Comparison of ENCODE assay signal across 18 mouse cellular contexts in genomic region chr6:56027966-56028365, GRCm38 (mm10). TPM values are rescaled to one million over a fixed set of nuclear protein-coding genes. Genes with fewer than 3 reads are reported as not detected.
DNase-seq lines count a peak whose midpoint lies in the region; ATAC-seq and TF ChIP-seq lines count a peak whose summit lies in the region.
"Had no signal": no experiment of that assay in that cellular context is flagged by ENCODE, and none has a peak within 500 bp of the region (broad histone marks: within the 10 kb centered on the region; RNA-seq: fewer than 3 reads in every experiment).

No protein-coding gene starts in this region.

- H3K27me3 ChIP-seq in forebrain, embryonic 15.5 days: no peaks in the 10 kb centered on the region
- no peaks in the 10 kb centered on the region for H3K27me3 ChIP-seq in forebrain, embryonic 11.5 days (ENCODE audit: control insufficient read depth, insufficient read depth, low read length)
- H3K27me3 ChIP-seq in limb, embryonic 14.5 days (ENCODE audit: control insufficient read depth, insufficient read depth, low read length): no peaks in the 10 kb centered on the region
- no peaks in the 10 kb centered on the region for H3K27me3 ChIP-seq in limb, embryonic 10.5 days (ENCODE audit: low read depth, poor library complexity, severe bottlenecking)
- H3K27me3 ChIP-seq: embryonic facial prominence, embryonic 13.5 days; lung, embryonic 15.5 days had no signal

- no peak overlapping the region for H3K9ac ChIP-seq in forebrain, embryonic 15.5 days (replicated peaks)
- no peak overlapping the region for H3K9ac ChIP-seq in forebrain, embryonic 11.5 days (ENCODE audit: low read length)
- no peak overlapping the region for H3K9ac ChIP-seq in limb, embryonic 14.5 days (ENCODE audit: low read depth, low read length, severe bottlenecking)
- H3K9ac ChIP-seq: embryonic facial prominence, embryonic 13.5 days; lung, embryonic 15.5 days had no signal

- peak overlapping the region; percentile 34 for H3K27ac ChIP-seq in forebrain, embryonic 15.5 days (replicated peaks)
- H3K27ac ChIP-seq in forebrain, embryonic 11.5 days (ENCODE audit: low read depth, low read length): no peak overlapping the region
- H3K27ac ChIP-seq in limb, embryonic 14.5 days (replicated peaks; ENCODE audit: low read depth, low read length): no peak overlapping the region
- no peak overlapping the region for H3K27ac ChIP-seq in limb, embryonic 10.5 days
- H3K27ac ChIP-seq: embryonic facial prominence, embryonic 13.5 days; kidney, postnatal 0 days; lung, embryonic 15.5 days had no signal

- H3K36me3 ChIP-seq in forebrain, embryonic 15.5 days: no peaks in the 10 kb centered on the region
- H3K36me3 ChIP-seq in forebrain, embryonic 11.5 days (ENCODE audit: control insufficient read depth, insufficient read depth, low read length): no peaks in the 10 kb centered on the region
- H3K36me3 ChIP-seq in limb, embryonic 14.5 days (ENCODE audit: control insufficient read depth, insufficient read depth, low read length): no peaks in the 10 kb centered on the region
- H3K36me3 ChIP-seq in limb, embryonic 10.5 days: no peaks in the 10 kb centered on the region
- H3K36me3 ChIP-seq: embryonic facial prominence, embryonic 13.5 days; G1E; lung, embryonic 15.5 days had no signal

- H3K4me1 ChIP-seq in forebrain, embryonic 15.5 days: peaks cover 9% of the 10 kb centered on the region; the same call in 1 of the 2 replicates
- peaks cover 4% of the 10 kb centered on the region; the same call in 1 of the 2 replicates for H3K4me1 ChIP-seq in forebrain, embryonic 11.5 days (replicated peaks; ENCODE audit: control insufficient read depth, insufficient read depth, low read length)
- H3K4me1 ChIP-seq in limb, embryonic 14.5 days (ENCODE audit: control insufficient read depth, insufficient read depth, low read length): no peaks in the 10 kb centered on the region
- no peaks in the 10 kb centered on the region for H3K4me1 ChIP-seq in limb, embryonic 10.5 days
- H3K4me1 ChIP-seq: embryonic facial prominence, embryonic 13.5 days; lung, embryonic 15.5 days had no signal

- intact Hi-C loops in heart, postnatal 25 days (cut with DNase I): no loop called here

- H3K9me3 ChIP-seq in forebrain, embryonic 15.5 days: no peaks in the 10 kb centered on the region
- no peaks in the 10 kb centered on the region for H3K9me3 ChIP-seq in forebrain, embryonic 11.5 days (ENCODE audit: control insufficient read depth, low read length)
- H3K9me3 ChIP-seq in limb, embryonic 14.5 days (ENCODE audit: control insufficient read depth, low read length): no peaks in the 10 kb centered on the region
- H3K9me3 ChIP-seq in limb, embryonic 10.5 days (replicated peaks): no peaks in the 10 kb centered on the region
- H3K9me3 ChIP-seq: embryonic facial prominence, embryonic 13.5 days; G1E; lung, embryonic 15.5 days had no signal

- DNase-seq in forebrain, embryonic 11.5 days (ENCODE audit: low spot score): no peak
- DNase-seq in limb, embryonic 14.5 days (ENCODE audit: low spot score): peak; percentile 54
- DNase-seq in limb, embryonic 10.5 days (ENCODE audit: low spot score): no peak
- peak; percentile 11 for DNase-seq in adipocyte (ENCODE audit: low spot score)
- DNase-seq in fat pad, adult 2 months (ENCODE audit: extremely low read depth, low read depth, low spot score): peak; percentile 3
- no peak for DNase-seq in heart, postnatal 25 days (ENCODE audit: low spot score)
- DNase-seq: adrenal gland, postnatal 25 days; gastrocnemius, postnatal 25 days; right cerebral cortex, adult 18-20 months had no signal

- TF ChIP-seq POLR2A in limb, embryonic 14.5 days (IDR thresholded peaks at IDR 0.05; ENCODE audit: borderline replicate concordance, extremely low read depth, insufficient read depth, insufficient read length): no peak

- no peak overlapping the region for H3K4me3 ChIP-seq in forebrain, embryonic 15.5 days
- H3K4me3 ChIP-seq in forebrain, embryonic 11.5 days (ENCODE audit: low read depth, low read length): no peak overlapping the region
- no peak overlapping the region for H3K4me3 ChIP-seq in limb, embryonic 14.5 days (replicated peaks; ENCODE audit: low read length)
- no peak overlapping the region for H3K4me3 ChIP-seq in limb, embryonic 10.5 days
- H3K4me3 ChIP-seq: embryonic facial prominence, embryonic 13.5 days; lung, embryonic 15.5 days had no signal

- H3K4me2 ChIP-seq in forebrain, embryonic 15.5 days (replicated peaks): no peak overlapping the region
- H3K4me2 ChIP-seq in forebrain, embryonic 11.5 days (ENCODE audit: low read depth, low read length, severe bottlenecking): no peak overlapping the region
- H3K4me2 ChIP-seq in limb, embryonic 14.5 days (replicated peaks; ENCODE audit: low read depth, low read length, severe bottlenecking): no peak overlapping the region
- H3K4me2 ChIP-seq: embryonic facial prominence, embryonic 13.5 days; heart, embryonic 11.5 days; lung, embryonic 15.5 days had no signal

- 65% methylated on average over 5 of the region's 5 CpGs for WGBS in forebrain, embryonic 15.5 days
- WGBS in forebrain, embryonic 11.5 days: 93% methylated on average over 5 of the region's 5 CpGs
- 69% methylated on average over 5 of the region's 5 CpGs for WGBS in limb, embryonic 14.5 days
- 94% methylated on average over 5 of the region's 5 CpGs for WGBS in limb, embryonic 10.5 days

- peak; percentile 17; the same call in 1 of the 2 replicates for ATAC-seq in forebrain, embryonic 15.5 days (replicated peaks)
- no peak for ATAC-seq in forebrain, embryonic 11.5 days (replicated peaks; ENCODE audit: low FRiP score)
- ATAC-seq in limb, embryonic 14.5 days (ENCODE audit: low FRiP score, low read depth): no peak

RNA-seq across cellular contexts. Expression of gene Ppp1r17, which starts 10.7 kb away (rescaled TPM):
- polyA plus RNA-seq in forebrain, embryonic 15.5 days (2015; fragmentation: Nextera tagmentation; extraction: Ambion mirVana): 2.3 and 2.6 TPM in 2 replicates
- 4.1 and 4.4 TPM in 2 replicates for polyA plus RNA-seq in forebrain, embryonic 11.5 days (2014; fragmentation: Nextera tagmentation; extraction: Ambion mirVana)
- 0.03 and 0.06 TPM in 2 replicates for polyA plus RNA-seq in limb, embryonic 14.5 days (2012; rRNA removed)
- not detected in 2 replicates for polyA plus RNA-seq in limb, embryonic 14.5 days (2014; fragmentation: Nextera tagmentation; extraction: Ambion mirVana)
- polyA plus RNA-seq in limb, embryonic 10.5 days (2016; fragmentation: Nextera tagmentation; extraction: Ambion mirVana): not detected in 2 replicates
- total RNA-seq in heart, postnatal 25 days (2021): not detected
- total RNA-seq: G1E; gastrocnemius, postnatal 25 days; liver, adult 2 months; megakaryocyte-erythroid progenitor cell, adult 5-6 weeks; neutrophil, adult 5-6 weeks had no signal
- polyA plus RNA-seq: G1E; liver, adult 2 months had no signal

Comparison
In these comparisons a context has a peak if more than half of its experiments do, and no peak if none do; other contexts are left out.
1. DNase-seq: peak in limb, embryonic 14.5 days (single experiment), adipocyte (single experiment) and fat pad, adult 2 months (single experiment); none in forebrain, embryonic 11.5 days (single experiment), limb, embryonic 10.5 days (single experiment) and heart, postnatal 25 days (single experiment).